Mouse (Mus musculus): ENCODE data around the gene Slc35b1.

Gene Slc35b1

DNA sequence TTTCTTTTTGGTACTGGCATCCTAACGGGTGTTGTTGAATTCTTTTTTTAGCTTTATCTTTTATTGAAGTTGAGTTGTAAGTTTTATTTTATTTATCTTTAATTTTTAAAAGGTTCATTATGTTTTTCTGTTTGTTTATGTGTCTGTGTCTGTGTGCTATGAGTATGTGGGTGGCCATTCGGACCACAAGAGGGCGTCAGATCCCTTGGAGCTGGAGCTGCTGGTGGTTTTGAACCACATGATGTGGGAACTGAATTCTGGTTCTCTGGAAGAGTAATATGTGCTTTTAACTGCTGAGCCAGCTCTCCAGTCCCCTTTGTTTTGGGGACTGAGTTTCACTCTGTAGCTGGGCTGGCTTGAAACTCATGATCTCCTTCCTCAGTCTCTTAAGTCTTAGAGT, 39.0 kb downstream of the Slc35b1 start:
- no peak for DNase-seq (ENCODE audit: low spot score in 2 of 2)

DNA sequence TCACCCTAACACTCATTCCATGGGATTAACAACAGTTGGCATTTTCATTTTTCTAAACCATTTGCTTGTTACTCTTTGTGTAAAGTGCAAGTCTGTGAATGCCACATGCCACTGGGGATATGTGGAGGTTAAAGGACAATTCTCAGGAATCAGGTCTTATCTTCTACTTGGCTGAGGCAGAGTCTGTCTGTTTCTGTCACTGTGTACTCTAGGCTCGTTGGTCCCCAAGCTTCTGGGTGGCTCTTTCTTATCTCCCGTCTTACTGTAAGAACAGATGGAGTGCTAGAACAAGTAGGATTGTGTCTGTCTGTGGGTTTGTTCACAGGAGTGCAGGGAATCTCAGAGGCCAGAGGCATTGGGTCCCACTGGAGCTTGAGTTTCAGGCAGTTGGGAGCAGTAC, 46.9 kb downstream of the Slc35b1 start:
- no peak for DNase-seq (ENCODE audit: low spot score in 2 of 2)

DNA sequence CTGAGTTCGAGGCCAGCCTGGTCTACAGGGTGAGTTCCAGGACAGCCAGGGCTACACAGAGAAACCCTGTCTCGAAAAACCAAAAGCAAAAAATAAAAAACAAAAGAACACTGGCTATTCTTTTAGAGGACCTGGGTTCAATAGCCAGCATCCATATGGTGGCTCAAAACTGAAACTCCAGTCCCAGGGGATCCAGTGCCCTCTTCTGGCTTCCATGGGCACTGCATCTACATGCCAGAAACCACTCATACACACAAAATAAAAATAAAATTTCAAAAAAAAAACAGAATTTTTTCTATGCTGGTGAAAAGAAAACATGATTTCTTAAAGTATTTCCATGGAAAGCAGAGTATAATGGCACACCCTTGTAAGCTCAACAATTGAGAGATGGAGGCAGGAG, 47.7 kb downstream of the Slc35b1 start:
- no peak for DNase-seq (ENCODE audit: low spot score in 2 of 2)
